Comparison of ENCODE assay signal across 8 mouse cellular contexts in genomic region chr6:65041932-65042331, GRCm38 (mm10). TPM values are rescaled to one million over a fixed set of nuclear protein-coding genes. Genes with fewer than 3 reads are reported as not detected.
A peak's percentile ranks its signal among the peaks of the same experiment; 100 is the strongest.
DNase-seq lines count a peak whose midpoint lies in the region; ATAC-seq and TF ChIP-seq lines count a peak whose summit lies in the region.

No protein-coding gene starts in this region.

- H3K9ac ChIP-seq in lung, embryonic 16.5 days (ENCODE audit: low read length), result peak overlapping the region; percentile 91
- no peak overlapping the region for H3K9ac ChIP-seq in intestine, postnatal 0 days (ENCODE audit: low read depth, low read length)

- TF ChIP-seq POLR2A in cerebellum, adult 2 months (IDR thresholded peaks at IDR 0.05; ENCODE audit: borderline replicate concordance, insufficient read depth, low read length), result no peak
- no peak for TF ChIP-seq POLR2A in olfactory bulb, adult 2 months (IDR thresholded peaks at IDR 0.05; ENCODE audit: insufficient read depth, low read depth, low read length)

- H3K4me3 ChIP-seq in cerebellum, adult 2 months (replicated peaks; ENCODE audit: insufficient read depth, low read depth, low read length), result peak overlapping the region; percentile 87
- peak overlapping the region; percentile 72 for H3K4me3 ChIP-seq in lung, embryonic 16.5 days (ENCODE audit: low read length)
- H3K4me3 ChIP-seq in intestine, postnatal 0 days (ENCODE audit: low read depth, low read length), result peak overlapping the region; percentile 81
- H3K4me3 ChIP-seq in olfactory bulb, adult 2 months (ENCODE audit: insufficient read depth, low read depth, low read length), result no peak overlapping the region

- peak overlapping the region; percentile 57 for H3K4me2 ChIP-seq in lung, embryonic 16.5 days (ENCODE audit: low read depth, low read length)
- peak overlapping the region; percentile 86 for H3K4me2 ChIP-seq in intestine, postnatal 0 days (replicated peaks; ENCODE audit: low read depth)

- H3K27ac ChIP-seq in cerebellum, adult 2 months (ENCODE audit: insufficient read depth, low read length), result no peak overlapping the region
- H3K27ac ChIP-seq in lung, embryonic 16.5 days (ENCODE audit: low read length), result no peak overlapping the region
- no peak overlapping the region for H3K27ac ChIP-seq in intestine, postnatal 0 days (ENCODE audit: low read depth, low read length)
- 0 out of 2 replicates have a peak overlapping the region, but pooled peaks have one; percentile 99 for H3K27ac ChIP-seq in olfactory bulb, adult 2 months (ENCODE audit: insufficient read depth, low read depth, low read length)

- no peaks in the 10 kb centered on the region for H3K9me3 ChIP-seq in lung, embryonic 16.5 days (ENCODE audit: control insufficient read depth, low read length)
- H3K9me3 ChIP-seq in intestine, postnatal 0 days (ENCODE audit: control insufficient read depth), result no peaks in the 10 kb centered on the region

- ATAC-seq in lung, embryonic 16.5 days (ENCODE audit: low read depth), result no peak
- no peak for ATAC-seq in intestine, postnatal 0 days

- 30% methylated on average over 10 of the region's 10 CpGs for WGBS in cerebellum, adult 2 months
- 34% methylated on average over 10 of the region's 10 CpGs for WGBS in lung, embryonic 16.5 days
- 26% methylated on average over 10 of the region's 10 CpGs for WGBS in intestine, postnatal 0 days
- WGBS in olfactory bulb, adult 2 months, result 23% methylated on average over 10 of the region's 10 CpGs

- TF ChIP-seq CTCF in cerebellum, adult 2 months (IDR thresholded peaks at IDR 0.05; ENCODE audit: borderline replicate concordance, insufficient read depth, low read depth, low read length), result no peak
- no peak for TF ChIP-seq CTCF in intestine, postnatal 0 days (IDR thresholded peaks at IDR 0.05; ENCODE audit: low read depth)
- no peak for TF ChIP-seq CTCF in olfactory bulb, adult 2 months (IDR thresholded peaks at IDR 0.05; ENCODE audit: insufficient read depth, low read depth, low read length)

- H3K4me1 ChIP-seq in cerebellum, adult 2 months (ENCODE audit: control insufficient read depth, insufficient read depth, low read length), result no peaks in the 10 kb centered on the region
- H3K4me1 ChIP-seq in lung, embryonic 16.5 days (replicated peaks; ENCODE audit: control insufficient read depth, insufficient read depth, low read length), result peaks cover 8% of the 10 kb centered on the region
- 0 out of 2 replicates have a peak, but pooled peaks cover 5% of the 10 kb centered on the region for H3K4me1 ChIP-seq in intestine, postnatal 0 days (replicated peaks; ENCODE audit: control insufficient read depth, insufficient read depth, low read length)
- peaks cover 3% of the 10 kb centered on the region; the same call in 1 of the 2 replicates for H3K4me1 ChIP-seq in olfactory bulb, adult 2 months (ENCODE audit: control insufficient read depth, insufficient read depth, low read length)

- H3K36me3 ChIP-seq in lung, embryonic 16.5 days (ENCODE audit: control insufficient read depth, insufficient read depth, low read length), result peaks cover 26% of the 10 kb centered on the region
- H3K36me3 ChIP-seq in intestine, postnatal 0 days (ENCODE audit: control insufficient read depth, insufficient read depth), result peaks cover 16% of the 10 kb centered on the region

- no peaks in the 10 kb centered on the region for H3K27me3 ChIP-seq in cerebellum, adult 2 months (ENCODE audit: control insufficient read depth, insufficient read depth, low read length)
- H3K27me3 ChIP-seq in lung, embryonic 16.5 days (ENCODE audit: control insufficient read depth, insufficient read depth, low read depth, low read length), result no peaks in the 10 kb centered on the region
- H3K27me3 ChIP-seq in intestine, postnatal 0 days (replicated peaks; ENCODE audit: control insufficient read depth, insufficient read depth, low read length), result no peaks in the 10 kb centered on the region

- DNase-seq in cerebellum, adult 2 months, result no peak
- no peak for DNase-seq in cerebellum, adult 8-10 months
- DNase-seq in lung, postnatal 10 days, result no peak
- DNase-seq in right cerebral cortex, adult 2 months (ENCODE audit: low spot score in 2 of 2), result no peak
- DNase-seq in layer of hippocampus, postnatal 36 days, result no peak

RNA-seq across cellular contexts. Expression of gene Smarcad1, which starts 0.5 kb away (rescaled TPM):
- 20.9 and 22.3 TPM in 2 replicates for polyA plus RNA-seq in cerebellum, adult 2 months (2012; rRNA removed)
- 61.8 and 64.8 TPM in 2 replicates for polyA plus RNA-seq in lung, embryonic 16.5 days (2015; fragmentation: Nextera tagmentation; extraction: Ambion mirVana)
- 30.9 and 32.4 TPM in 2 replicates for polyA plus RNA-seq in intestine, postnatal 0 days (2015; fragmentation: Nextera tagmentation; extraction: Ambion mirVana)
- not detected in 2 replicates for polyA plus RNA-seq in olfactory bulb, adult 2 months (2012; ENCODE audit: insufficient read depth, insufficient read length, low replicate concordance, missing spikeins)
- 10 to 100 TPM; 40.4 to 50.0 TPM for total RNA-seq in layer of hippocampus, postnatal 36 days (2021)
